Mouse (Mus musculus): ENCODE measurements at regions not wholly inside any gene's neighbourhood (a gene's known extent, or its start where the extent isn't known, plus 50 kb on each side); places are given as distances from the start of the nearest gene placed in this dataset.

DNA sequence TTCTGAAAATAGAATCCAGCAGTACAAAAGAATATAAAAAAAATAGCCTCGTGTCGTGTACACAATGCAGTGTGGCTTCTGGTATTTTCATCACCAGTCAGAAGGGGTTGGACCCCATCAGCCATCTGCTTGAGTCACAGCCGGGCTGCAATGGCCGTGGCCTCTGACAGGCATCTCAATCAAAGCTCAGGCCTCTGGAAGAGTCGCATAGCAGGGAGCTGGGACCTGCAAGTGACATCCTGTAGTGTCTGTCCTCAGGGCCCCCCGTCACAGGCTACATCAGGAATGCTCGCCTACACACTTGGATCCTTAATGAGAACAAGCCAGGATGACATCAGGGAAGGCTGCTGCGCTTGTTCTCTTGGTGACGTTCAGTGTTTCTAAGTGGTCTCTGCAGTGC lies 226.1 kb upstream of the Adra1b start:
- no peak overlapping the region for H3K4me2 ChIP-seq (replicated peaks)
- no peak overlapping the region for H3K4me3 ChIP-seq (replicated peaks)
- no peak overlapping the region for H3K27ac ChIP-seq (replicated peaks)
- no peaks in the 10 kb centered on the region for H3K4me1 ChIP-seq
- no peaks in the 10 kb centered on the region for H3K27me3 ChIP-seq
- no peak for ATAC-seq (ENCODE audit: insufficient number of reproducible peaks, low FRiP score, low TSS enrichment, low read depth)
- 53% methylated on average over 9 of the region's 9 CpGs for WGBS
- H3K9me3 ChIP-seq (replicated peaks) = no peaks in the 10 kb centered on the region
- no peaks in the 10 kb centered on the region for H3K36me3 ChIP-seq
- H3K9ac ChIP-seq = no peak overlapping the region

DNA sequence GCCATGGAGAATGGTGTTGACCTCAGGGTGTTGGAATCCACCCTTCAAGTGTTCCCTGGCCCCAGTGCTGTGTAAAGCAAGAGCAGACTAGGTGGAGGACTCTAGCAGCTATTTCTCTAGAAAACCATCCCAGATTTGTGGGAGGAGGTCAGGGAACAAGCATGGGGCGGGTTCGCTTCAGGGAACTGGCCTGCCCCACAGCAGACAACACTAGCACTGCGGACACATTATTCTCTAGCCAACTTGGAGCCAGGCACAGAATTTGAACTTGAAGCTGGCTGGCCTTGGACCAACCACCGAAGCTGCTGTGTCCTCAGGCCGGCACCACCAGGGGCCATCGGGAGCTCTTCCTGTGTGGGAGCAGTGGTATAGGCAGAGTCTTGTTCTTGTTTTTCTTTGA lies 227.5 kb upstream of the Adra1b start:
- WGBS = 83% methylated on average over 6 of the region's 6 CpGs
- no peak overlapping the region for H3K4me2 ChIP-seq (replicated peaks)
- H3K27me3 ChIP-seq = no peaks in the 10 kb centered on the region

DNA sequence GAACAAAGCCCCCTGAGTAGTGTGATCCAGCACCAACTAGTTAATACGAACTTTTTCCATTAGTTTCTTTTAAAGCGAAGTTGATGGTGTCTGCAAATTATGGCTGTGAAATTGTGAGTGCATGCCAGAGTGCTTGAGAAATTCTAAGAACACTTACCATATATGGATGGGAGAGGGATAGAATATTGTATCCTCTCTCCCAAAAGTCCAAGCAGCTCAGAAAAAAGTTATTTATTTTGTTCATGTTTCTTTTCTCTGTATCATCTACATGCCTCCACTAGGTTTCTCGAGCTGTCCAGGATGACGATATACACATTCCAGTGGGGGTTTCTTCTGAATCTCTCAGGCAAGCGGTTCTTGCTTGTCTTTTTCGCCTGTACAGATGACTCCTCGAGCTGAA lies 232.2 kb upstream of the Adra1b start:
- no peak overlapping the region for H3K27ac ChIP-seq (replicated peaks)
- H3K36me3 ChIP-seq = no peaks in the 10 kb centered on the region
- no peaks in the 10 kb centered on the region for H3K4me1 ChIP-seq
- 67% methylated on average over 7 of the region's 7 CpGs for WGBS
- H3K4me2 ChIP-seq (replicated peaks) = no peak overlapping the region
- no peak overlapping the region for H3K9ac ChIP-seq
- no peaks in the 10 kb centered on the region for H3K27me3 ChIP-seq
- ATAC-seq (ENCODE audit: insufficient number of reproducible peaks, low FRiP score, low TSS enrichment, low read depth) = no peak
- H3K4me3 ChIP-seq (replicated peaks) = no peak overlapping the region
- H3K9me3 ChIP-seq (replicated peaks) = no peaks in the 10 kb centered on the region

More for the DNA sequence above, 227.5 kb upstream of the Adra1b start:
- Histone ChIP-seq H3K4me1 (no peaks in the 10 kb centered on the region), H3K9me3 (replicated peaks) (no peaks in the 10 kb centered on the region), H3K27ac (replicated peaks) (no peak overlapping the region), H3K4me3 (replicated peaks) (no peak overlapping the region), H3K9ac (no peak overlapping the region), H3K36me3 (no peaks in the 10 kb centered on the region)
- ATAC-seq (ENCODE audit: insufficient number of reproducible peaks, low FRiP score, low TSS enrichment, low read depth) = no peak

DNA sequence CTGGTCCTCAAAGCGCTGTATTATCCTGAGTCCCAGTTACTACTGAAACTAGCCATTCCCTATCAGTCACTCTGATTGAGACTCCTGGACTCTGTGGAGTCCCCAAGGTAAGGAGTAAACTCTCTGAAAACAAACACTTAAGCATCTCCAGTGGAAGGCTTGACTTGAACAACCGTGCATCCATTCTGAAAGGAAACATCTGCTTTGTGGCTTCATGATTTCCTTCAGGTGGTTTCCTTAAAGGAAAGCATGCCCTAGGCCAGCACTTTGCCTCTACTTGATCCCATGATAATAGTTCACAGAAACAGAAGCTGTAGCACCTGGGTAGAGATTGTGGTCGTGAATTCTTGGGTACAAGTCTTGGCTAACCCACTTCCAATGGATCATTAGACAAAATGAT lies 235.0 kb upstream of the Adra1b start:
- 61% methylated on average over 3 of the region's 3 CpGs for WGBS
- no peak overlapping the region for H3K9ac ChIP-seq
- no peak for ATAC-seq (ENCODE audit: insufficient number of reproducible peaks, low FRiP score, low TSS enrichment, low read depth)
- no peaks in the 10 kb centered on the region for H3K9me3 ChIP-seq (replicated peaks)
- no peak overlapping the region for H3K27ac ChIP-seq (replicated peaks)
- H3K27me3 ChIP-seq = no peaks in the 10 kb centered on the region
- H3K4me2 ChIP-seq (replicated peaks) = no peak overlapping the region
- no peak overlapping the region for H3K4me3 ChIP-seq (replicated peaks)
- no peaks in the 10 kb centered on the region for H3K4me1 ChIP-seq
- H3K36me3 ChIP-seq = no peaks in the 10 kb centered on the region

DNA sequence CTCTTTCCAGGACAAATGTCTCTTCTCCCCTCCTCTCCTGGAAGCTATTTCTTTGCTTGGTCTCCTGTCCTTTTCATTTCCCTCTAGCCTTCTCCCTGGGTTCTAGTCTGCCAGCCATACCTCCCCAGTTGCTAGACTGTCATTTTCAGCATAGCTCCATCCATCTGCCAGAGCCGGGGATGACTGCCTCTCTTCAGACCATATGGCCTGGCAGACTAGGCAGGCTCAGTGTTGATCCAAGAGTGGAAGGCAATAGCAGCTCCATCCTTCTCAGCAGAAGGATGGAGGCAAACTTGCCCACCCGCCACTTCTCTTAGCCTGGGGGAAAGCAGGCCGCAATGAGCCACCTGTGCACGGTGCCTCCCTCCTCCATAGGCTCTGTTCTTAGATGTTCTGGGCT lies 242.0 kb upstream of the Adra1b start:
- no peaks in the 10 kb centered on the region for H3K4me1 ChIP-seq
- H3K9me3 ChIP-seq (replicated peaks) = no peaks in the 10 kb centered on the region
- no peak for ATAC-seq (ENCODE audit: insufficient number of reproducible peaks, low FRiP score, low TSS enrichment, low read depth)
- WGBS = 81% methylated on average over 4 of the region's 4 CpGs
- H3K4me2 ChIP-seq (replicated peaks) = no peak overlapping the region
- H3K4me3 ChIP-seq (replicated peaks) = no peak overlapping the region
- no peaks in the 10 kb centered on the region for H3K27me3 ChIP-seq
- no peak overlapping the region for H3K9ac ChIP-seq
- no peaks in the 10 kb centered on the region for H3K36me3 ChIP-seq
- no peak overlapping the region for H3K27ac ChIP-seq (replicated peaks)

DNA sequence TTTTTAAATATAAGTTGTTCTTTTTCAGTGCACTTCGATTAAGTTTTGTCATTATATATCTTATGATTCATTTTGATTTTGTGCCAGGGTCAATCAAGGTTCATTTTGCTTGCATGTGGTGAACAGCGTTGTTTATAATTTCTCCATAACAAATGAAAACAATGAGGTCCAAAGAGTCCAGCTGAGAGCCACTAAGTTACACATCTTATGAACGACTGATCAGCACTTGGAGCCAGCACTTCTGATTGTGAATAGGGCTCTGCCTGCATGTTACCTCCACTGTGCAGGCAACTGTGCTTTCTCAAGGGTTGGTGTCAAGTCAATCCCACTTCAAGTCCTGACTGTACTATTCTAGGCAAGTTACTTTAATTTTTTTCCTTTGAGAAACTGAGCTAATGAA lies 243.5 kb upstream of the Adra1b start:
- H3K4me2 ChIP-seq (replicated peaks) = no peak overlapping the region
- no peaks in the 10 kb centered on the region for H3K27me3 ChIP-seq
- H3K36me3 ChIP-seq = no peaks in the 10 kb centered on the region
- H3K27ac ChIP-seq (replicated peaks) = no peak overlapping the region
- no peaks in the 10 kb centered on the region for H3K4me1 ChIP-seq
- no peak overlapping the region for H3K9ac ChIP-seq
- ATAC-seq (ENCODE audit: insufficient number of reproducible peaks, low FRiP score, low TSS enrichment, low read depth) = no peak
- no peaks in the 10 kb centered on the region for H3K9me3 ChIP-seq (replicated peaks)
- no peak overlapping the region for H3K4me3 ChIP-seq (replicated peaks)
- WGBS = 74% methylated on average over 3 of the region's 3 CpGs

DNA sequence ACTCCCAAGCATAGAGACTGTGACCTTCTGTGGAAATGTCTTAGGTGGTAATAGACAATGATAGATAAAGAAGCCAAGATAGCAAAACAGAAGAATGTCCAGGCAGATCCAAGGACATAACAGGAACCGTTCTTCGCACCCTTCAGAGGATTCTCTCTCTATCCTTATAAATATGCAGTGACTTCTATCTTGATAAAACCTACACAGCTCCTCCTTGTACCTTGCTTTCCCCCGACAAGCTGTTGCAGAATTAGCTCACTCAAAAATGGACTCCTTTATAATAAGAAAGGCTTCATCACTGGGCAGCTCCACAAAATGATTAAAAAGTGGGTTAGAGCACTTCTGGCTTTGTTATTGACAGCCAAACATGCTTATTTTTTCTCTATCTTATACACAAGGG lies 245.4 kb upstream of the Adra1b start:
- H3K36me3 ChIP-seq = no peaks in the 10 kb centered on the region
- no peaks in the 10 kb centered on the region for H3K9me3 ChIP-seq (replicated peaks)
- H3K4me2 ChIP-seq (replicated peaks) = no peak overlapping the region
- H3K4me1 ChIP-seq = no peaks in the 10 kb centered on the region
- H3K27me3 ChIP-seq = no peaks in the 10 kb centered on the region
- H3K4me3 ChIP-seq (replicated peaks) = no peak overlapping the region
- H3K9ac ChIP-seq = no peak overlapping the region
- no peak for ATAC-seq (ENCODE audit: insufficient number of reproducible peaks, low FRiP score, low TSS enrichment, low read depth)
- H3K27ac ChIP-seq (replicated peaks) = no peak overlapping the region
- WGBS = 88% methylated on average over 3 of the region's 3 CpGs

DNA sequence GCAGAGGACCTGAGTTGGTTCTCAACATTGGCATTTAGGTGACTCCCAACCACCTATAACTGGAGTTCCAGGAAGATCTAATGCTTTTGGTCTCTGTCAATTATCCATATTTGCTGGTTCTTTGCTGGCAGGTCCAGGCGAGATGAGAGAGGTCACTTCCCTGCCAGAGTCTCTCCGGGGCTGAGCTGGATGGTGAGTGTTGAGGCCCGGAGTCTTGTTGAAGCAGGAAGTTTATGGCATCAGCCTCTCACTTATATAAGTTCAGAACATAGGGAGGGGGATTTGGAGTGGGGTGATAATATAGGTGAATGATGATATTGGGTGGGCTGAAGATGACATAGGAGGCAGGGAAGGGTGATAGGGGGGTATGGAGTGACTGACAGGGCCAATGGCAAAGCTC lies 246.3 kb upstream of the Il12b start:
- no peak overlapping the region for H3K4me2 ChIP-seq (replicated peaks)
- H3K4me3 ChIP-seq (replicated peaks) = no peak overlapping the region

DNA sequence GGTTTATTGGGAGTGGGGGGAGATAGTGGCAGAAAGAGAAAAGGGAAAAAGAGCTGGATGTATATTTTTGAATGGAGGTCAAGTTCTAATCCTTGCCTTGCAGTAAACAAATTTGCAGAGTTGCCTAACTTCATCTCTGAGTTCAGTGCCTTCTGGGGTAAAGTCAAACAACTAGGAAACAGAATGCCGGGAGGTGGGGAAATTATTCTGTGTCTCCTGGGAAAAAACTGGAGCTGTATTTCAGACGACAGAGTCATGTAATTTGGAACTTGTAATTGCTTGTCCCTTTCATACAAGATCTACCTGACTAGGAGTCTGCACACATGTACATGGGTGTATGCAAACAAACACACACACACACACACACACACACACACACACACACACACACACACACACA lies 244.3 kb upstream of the Il12b start:
- no peak overlapping the region for H3K4me3 ChIP-seq (replicated peaks)
- H3K27me3 ChIP-seq = no peaks in the 10 kb centered on the region
- WGBS = 13% methylated on average over 2 of the region's 2 CpGs
- H3K9me3 ChIP-seq (replicated peaks) = no peaks in the 10 kb centered on the region
- ATAC-seq (ENCODE audit: insufficient number of reproducible peaks, low FRiP score, low TSS enrichment, low read depth) = no peak
- peaks cover 4% of the 10 kb centered on the region; the same call in 1 of the 2 replicates for H3K4me1 ChIP-seq
- no peak overlapping the region for H3K27ac ChIP-seq (replicated peaks)
- no peak overlapping the region for H3K9ac ChIP-seq
- H3K4me2 ChIP-seq (replicated peaks) = no peak overlapping the region
- H3K36me3 ChIP-seq = no peaks in the 10 kb centered on the region

More for the DNA sequence above, 246.3 kb upstream of the Il12b start:
- Histone ChIP-seq H3K27ac (replicated peaks) (no peak overlapping the region), H3K4me1 (peaks cover 4% of the 10 kb centered on the region; the same call in 1 of the 2 replicates), H3K36me3 (no peaks in the 10 kb centered on the region), H3K27me3 (no peaks in the 10 kb centered on the region), H3K9me3 (replicated peaks) (no peaks in the 10 kb centered on the region), H3K9ac (no peak overlapping the region)
- WGBS = 91% methylated on average over 3 of the region's 3 CpGs
- no peak for ATAC-seq (ENCODE audit: insufficient number of reproducible peaks, low FRiP score, low TSS enrichment, low read depth)

DNA sequence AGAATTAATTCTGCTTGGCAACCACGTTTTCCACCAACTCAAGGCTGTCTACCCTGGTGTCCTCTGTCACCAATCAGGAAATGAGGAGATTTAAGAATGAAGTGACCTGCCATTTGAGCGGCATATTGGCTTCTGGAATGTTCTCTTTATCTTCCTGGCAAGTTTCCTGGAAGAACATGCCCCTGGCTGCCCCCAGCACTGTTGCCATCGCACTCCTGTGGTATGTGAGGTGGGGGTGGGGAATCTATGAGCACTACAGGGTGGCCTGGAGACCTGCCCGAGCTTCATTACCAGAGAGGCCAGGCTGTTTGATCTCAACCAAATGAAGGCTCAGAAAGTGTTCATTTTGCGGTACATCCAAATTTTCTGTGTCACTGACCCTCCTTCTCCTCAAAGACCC lies 243.8 kb upstream of the Il12b start:
- 28% methylated on average over 5 of the region's 5 CpGs for WGBS
- Histone ChIP-seq H3K9ac (no peak overlapping the region), H3K27ac (replicated peaks) (no peak overlapping the region), H3K27me3 (no peaks in the 10 kb centered on the region), H3K9me3 (replicated peaks) (no peaks in the 10 kb centered on the region), H3K4me2 (replicated peaks) (no peak overlapping the region), H3K36me3 (no peaks in the 10 kb centered on the region), H3K4me3 (replicated peaks) (no peak overlapping the region), H3K4me1 (peaks cover 4% of the 10 kb centered on the region; the same call in 1 of the 2 replicates)
- no peak for ATAC-seq (ENCODE audit: insufficient number of reproducible peaks, low FRiP score, low TSS enrichment, low read depth)

DNA sequence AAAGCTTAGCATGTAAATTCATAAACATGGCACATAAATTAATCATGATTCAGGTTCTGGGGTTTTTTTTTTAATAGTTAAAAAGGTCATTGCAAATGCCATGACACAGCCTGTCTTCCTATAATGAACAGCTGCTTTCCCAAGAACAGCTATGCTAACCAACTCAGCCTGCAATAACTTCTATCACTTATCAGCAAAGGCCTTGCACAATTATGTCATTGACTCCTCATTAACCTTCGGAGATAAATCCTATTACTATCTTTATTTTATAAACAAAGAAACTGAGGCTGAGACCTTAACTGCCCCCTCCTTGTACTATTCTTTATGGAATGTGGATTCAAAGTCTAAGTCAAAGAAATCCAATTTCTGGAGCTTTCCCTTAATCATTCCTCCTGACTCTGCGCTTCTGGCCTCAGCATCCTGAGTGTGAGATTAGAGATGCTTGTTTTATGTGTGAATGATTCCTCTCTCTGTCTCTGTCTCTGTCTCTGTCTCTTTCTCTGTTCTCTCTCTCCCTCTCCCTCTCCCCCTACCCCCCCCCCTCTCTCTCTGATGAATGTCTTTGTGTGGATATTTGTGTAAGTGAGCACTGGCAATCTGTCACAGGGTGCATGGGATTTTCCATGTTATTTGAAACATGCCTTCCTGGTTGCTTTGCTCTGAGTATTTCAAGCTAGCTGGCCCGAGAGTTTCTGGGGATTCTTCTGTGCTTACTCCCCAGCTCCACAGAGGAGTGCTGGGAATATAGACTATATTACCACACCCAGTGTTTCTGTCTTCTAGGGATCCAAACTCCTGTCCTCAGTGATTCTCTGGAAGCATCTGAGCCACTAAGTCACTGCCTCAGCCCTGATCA lies 243.1 kb upstream of the Il12b start:
- H3K4me2 ChIP-seq (replicated peaks) = no peak overlapping the region

DNA sequence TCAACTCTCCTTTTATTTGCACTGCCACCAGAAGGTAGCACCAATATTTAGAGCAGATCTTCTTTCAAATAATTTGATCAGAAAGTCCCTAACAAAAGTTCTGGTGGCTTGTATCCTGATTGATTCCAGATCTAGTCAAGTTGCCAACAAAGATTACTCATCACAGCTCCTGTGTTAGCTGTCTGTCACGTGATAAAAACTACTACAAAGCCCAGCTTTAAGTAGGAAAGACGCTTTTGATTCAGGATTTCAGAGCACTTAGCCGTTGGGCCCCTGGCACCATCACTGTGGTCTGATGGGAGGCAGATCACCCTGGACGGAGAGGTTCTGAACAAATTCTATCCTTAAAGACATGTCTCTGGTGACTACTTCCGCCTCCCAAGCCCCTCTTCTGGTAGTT lies 241.6 kb upstream of the Il12b start:
- no peaks in the 10 kb centered on the region for H3K36me3 ChIP-seq
- WGBS = 66% methylated on average over 5 of the region's 5 CpGs

More for the DNA sequence above, 243.1 kb upstream of the Il12b start:
- Histone ChIP-seq H3K27me3 (no peaks in the 10 kb centered on the region), H3K9me3 (replicated peaks) (no peaks in the 10 kb centered on the region), H3K4me1 (peaks cover 4% of the 10 kb centered on the region; the same call in 1 of the 2 replicates), H3K36me3 (no peaks in the 10 kb centered on the region), H3K27ac (replicated peaks) (no peak overlapping the region), H3K9ac (no peak overlapping the region), H3K4me3 (replicated peaks) (no peak overlapping the region)
- no peak for ATAC-seq (ENCODE audit: insufficient number of reproducible peaks, low FRiP score, low TSS enrichment, low read depth)
- WGBS = 67% methylated on average over 3 of the region's 3 CpGs

More for the DNA sequence above, 241.6 kb upstream of the Il12b start:
- no peak for ATAC-seq (ENCODE audit: insufficient number of reproducible peaks, low FRiP score, low TSS enrichment, low read depth)
- H3K4me3 ChIP-seq (replicated peaks) = no peak overlapping the region
- H3K27ac ChIP-seq (replicated peaks) = no peak overlapping the region
- no peak overlapping the region for H3K9ac ChIP-seq
- H3K9me3 ChIP-seq (replicated peaks) = no peaks in the 10 kb centered on the region
- H3K4me1 ChIP-seq = peaks cover 4% of the 10 kb centered on the region; the same call in 1 of the 2 replicates
- H3K4me2 ChIP-seq (replicated peaks) = no peak overlapping the region
- no peaks in the 10 kb centered on the region for H3K27me3 ChIP-seq
